Mouse (Mus musculus): ENCODE measurements around the gene Rcan1.
A peak's percentile ranks its signal among the peaks of the same experiment; 100 is the strongest.

Rcan1 gene

GRCm38 (mm10) chr16:92353295-92353694 lies 117.4 kb downstream of the Rcan1 start:
- DNase-seq (ENCODE audit: low read depth, low spot score): no peak

GRCm38 (mm10) chr16:92348941-92349340 lies 121.7 kb downstream of the Rcan1 start:
- peak; percentile 30 for DNase-seq (ENCODE audit: low read depth, low spot score)

- no peak for DNase-seq (ENCODE audit: low read depth, low spot score)
These were observed 124.3 kb downstream of the Rcan1 start for GRCm38 (mm10) chr16:92346297-92346916.

GRCm38 (mm10) chr16:92345177-92345576 lies 125.5 kb downstream of the Rcan1 start:
- DNase-seq (ENCODE audit: low read depth, low spot score): no peak

Measured in ES-CJ7 (cell line).